Mouse (Mus musculus) testis, adult 2 months (tissue): ENCODE measurements around the gene Tceanc2. TPM values are rescaled to one million over a fixed set of nuclear protein-coding genes. Genes with fewer than 3 reads are reported as not detected.

Experiments used
- H3K27ac ChIP-seq: fragments of 200-500 bp; 2 replicates; pipeline ENCODE4 v1.5.1; 2012; ENCODE audit warnings: low read depth, low read length; ENCODE audit not compliant: control insufficient read depth, insufficient read depth
- H3K27me3 ChIP-seq: fragments of 200-500 bp; 2 replicates; pipeline ENCODE4 v1.6.1; 2012; ENCODE audit warnings: mild to moderate bottlenecking, low read length, moderate library complexity; ENCODE audit not compliant: control insufficient read depth, insufficient read depth
- H3K36me3 ChIP-seq: fragments of 200-500 bp; 2 replicates; pipeline ENCODE4 v1.6.1; 2012; ENCODE audit warnings: mild to moderate bottlenecking, low read length; ENCODE audit not compliant: control insufficient read depth, insufficient read depth
- H3K4me1 ChIP-seq: fragments of 200-500 bp; 2 replicates; pipeline ENCODE4 v1.6.1; 2012; ENCODE audit warnings: low read length; ENCODE audit not compliant: control insufficient read depth, insufficient read depth
- H3K4me3 ChIP-seq: fragments of 200-500 bp; 2 replicates; pipeline ENCODE4 v1.5.1; 2012; ENCODE audit warnings: low read depth, mild to moderate bottlenecking, low read length, moderate library complexity, mixed read lengths; ENCODE audit not compliant: control insufficient read depth
- CTCF ChIP-seq: fragments of 200-500 bp; IDR thresholded peaks from 2 replicates; pipeline ENCODE4 v1.5.1; 2012; ENCODE audit warnings: low read depth, mild to moderate bottlenecking, inconsistent platforms, low read length, moderate library complexity; ENCODE audit not compliant: control insufficient read depth, insufficient read depth, insufficient replicate concordance
- POLR2A ChIP-seq: fragments of 200-500 bp; IDR thresholded peaks from 2 replicates; pipeline ENCODE4 v1.6.1; 2012; ENCODE audit warnings: low read depth, mild to moderate bottlenecking, inconsistent platforms, low read length, moderate library complexity; ENCODE audit not compliant: control insufficient read depth
- polyA plus RNA-seq: library from polyadenylated mRNA; depleted of rRNA; stranded (reverse); fragments of >200 nt; gene quantifications from 2 replicates; pipeline ENCODE4 v1.2.3, GENCODE M21; 2012

Gene Tceanc2
- polyA plus RNA-seq, 1 experiment = 11.0 TPM

DNA sequence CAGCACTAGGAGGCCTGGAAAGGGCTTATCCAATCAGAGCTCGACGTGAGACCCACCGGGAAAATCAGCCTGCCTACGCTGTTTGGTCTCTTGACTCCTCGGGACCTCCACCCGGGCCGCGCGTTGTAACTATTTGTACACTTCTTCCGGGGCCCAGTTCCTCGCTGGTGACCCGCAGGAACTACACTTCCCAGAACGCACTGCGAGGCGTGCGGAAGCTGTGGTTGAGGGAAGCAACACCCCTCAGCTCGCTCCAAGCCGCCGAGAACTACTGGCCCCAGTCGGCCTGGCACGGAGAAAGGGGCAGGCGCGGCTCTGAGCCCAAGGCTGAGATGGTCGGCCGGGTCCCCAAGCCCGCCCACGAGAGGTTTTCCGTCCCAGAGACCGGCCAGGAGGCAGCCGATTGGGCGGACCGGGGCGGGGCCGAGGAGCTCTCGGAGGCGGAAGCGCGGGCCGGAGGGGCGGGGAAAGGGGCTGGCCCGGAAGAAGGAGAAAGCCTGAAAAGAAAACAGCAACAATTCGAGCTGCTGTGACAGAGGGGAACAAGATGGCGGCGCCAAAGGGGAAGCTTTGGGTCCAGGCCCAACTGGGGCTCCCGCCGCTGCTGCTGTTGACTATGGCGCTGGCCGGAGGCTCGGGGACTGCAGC lies 610 bp downstream of the Tceanc2 start, which contains the start of gene Tmem59:
TSS of gene Tmem59 (plus strand) at position 218 of the 648 bp plus-strand sequence.
- H3K36me3 ChIP-seq = peaks cover 2% of the 10 kb centered on the region
- TF ChIP-seq POLR2A (peak; percentile 80), CTCF (peak; percentile 12; the same call in 1 of the 2 replicates)
- H3K4me1 ChIP-seq = peaks cover 2% of the 10 kb centered on the region
- H3K27ac ChIP-seq = peak within 1 kb of the TSS; percentile 94
- H3K4me3 ChIP-seq = peak within 1 kb of the TSS; percentile 86
- H3K27me3 ChIP-seq = no peaks in the 10 kb centered on the region

DNA sequence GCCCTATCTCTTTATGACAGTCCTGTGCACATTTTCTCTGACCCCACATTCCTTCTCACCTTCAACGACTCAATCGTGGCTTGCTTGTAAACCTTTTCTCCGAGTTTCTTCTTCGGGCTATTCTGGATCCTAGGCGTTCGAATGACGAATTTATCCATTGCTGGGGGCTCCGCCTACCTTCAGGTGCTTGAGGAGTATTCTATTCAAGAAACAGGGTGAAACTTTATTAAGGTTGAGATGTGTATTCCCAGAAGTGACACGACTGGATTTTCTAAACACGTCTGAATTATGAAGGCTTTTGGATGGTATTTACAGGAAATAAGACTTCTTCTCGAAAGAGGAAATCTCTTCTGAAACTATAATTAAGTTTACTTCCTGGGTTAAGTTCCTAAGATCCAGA lies 1.4 kb downstream of the Tceanc2 start:
- TF ChIP-seq CTCF (no peak), POLR2A (no peak)
- peaks cover 2% of the 10 kb centered on the region for H3K36me3 ChIP-seq
- peak overlapping the region; percentile 86 for H3K4me3 ChIP-seq
- H3K27me3 ChIP-seq = no peaks in the 10 kb centered on the region
- H3K4me1 ChIP-seq = peaks cover 2% of the 10 kb centered on the region
- H3K27ac ChIP-seq = peak overlapping the region; percentile 94

DNA sequence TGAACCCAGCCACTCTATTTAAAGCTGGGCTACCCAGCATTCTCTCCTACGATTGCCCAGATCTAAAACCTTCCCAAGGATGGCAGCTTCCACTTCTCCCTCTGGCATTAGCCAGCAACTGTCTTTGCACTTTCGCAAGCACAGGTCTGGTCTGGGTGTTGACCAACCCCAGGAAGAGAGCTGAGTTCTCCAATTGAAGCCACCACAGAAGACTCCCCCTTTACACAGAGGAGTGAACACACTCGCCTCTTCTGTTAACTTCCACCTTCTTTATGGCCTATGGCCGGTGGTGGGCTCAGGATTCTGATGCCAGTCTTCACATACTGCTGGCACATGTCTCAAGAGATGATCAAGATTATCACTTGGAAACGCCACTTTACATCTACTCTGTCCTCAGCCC lies 11.1 kb downstream of the Tceanc2 start:
- no peaks in the 10 kb centered on the region for H3K27me3 ChIP-seq
- H3K4me3 ChIP-seq = no peak overlapping the region
- no peaks in the 10 kb centered on the region; the same call in 1 of the 2 replicates for H3K4me1 ChIP-seq
- no peak for TF ChIP-seq CTCF
- no peak overlapping the region for H3K27ac ChIP-seq
- H3K36me3 ChIP-seq = 0 out of 2 replicates have a peak, but pooled peaks cover 1% of the 10 kb centered on the region

DNA sequence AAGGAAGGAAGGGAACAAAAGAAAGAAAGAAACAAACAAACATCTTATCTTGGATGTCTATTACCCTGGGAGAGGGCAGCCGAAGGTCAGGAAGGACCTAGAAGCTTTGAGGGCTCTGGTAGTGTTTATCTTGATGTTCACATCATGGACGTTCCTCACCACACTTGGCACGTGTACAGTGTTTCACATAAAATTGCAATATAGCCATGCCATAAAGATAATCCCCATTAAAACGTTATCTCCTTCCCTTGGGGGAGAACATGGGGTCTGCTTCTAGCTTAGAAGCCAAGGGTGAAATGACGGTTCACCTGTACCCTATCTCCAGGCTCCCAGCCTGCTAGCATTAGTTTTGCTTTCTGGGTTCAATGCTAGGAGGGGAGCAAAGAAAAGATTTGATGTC lies 12.2 kb downstream of the Tceanc2 start:
- H3K27ac ChIP-seq = no peak overlapping the region
- no peak for TF ChIP-seq CTCF
- no peak for TF ChIP-seq POLR2A
- 0 out of 2 replicates have a peak, but pooled peaks cover 1% of the 10 kb centered on the region for H3K36me3 ChIP-seq
- no peak overlapping the region for H3K4me3 ChIP-seq
- no peaks in the 10 kb centered on the region for H3K27me3 ChIP-seq
- H3K4me1 ChIP-seq = no peaks in the 10 kb centered on the region; the same call in 1 of the 2 replicates

DNA sequence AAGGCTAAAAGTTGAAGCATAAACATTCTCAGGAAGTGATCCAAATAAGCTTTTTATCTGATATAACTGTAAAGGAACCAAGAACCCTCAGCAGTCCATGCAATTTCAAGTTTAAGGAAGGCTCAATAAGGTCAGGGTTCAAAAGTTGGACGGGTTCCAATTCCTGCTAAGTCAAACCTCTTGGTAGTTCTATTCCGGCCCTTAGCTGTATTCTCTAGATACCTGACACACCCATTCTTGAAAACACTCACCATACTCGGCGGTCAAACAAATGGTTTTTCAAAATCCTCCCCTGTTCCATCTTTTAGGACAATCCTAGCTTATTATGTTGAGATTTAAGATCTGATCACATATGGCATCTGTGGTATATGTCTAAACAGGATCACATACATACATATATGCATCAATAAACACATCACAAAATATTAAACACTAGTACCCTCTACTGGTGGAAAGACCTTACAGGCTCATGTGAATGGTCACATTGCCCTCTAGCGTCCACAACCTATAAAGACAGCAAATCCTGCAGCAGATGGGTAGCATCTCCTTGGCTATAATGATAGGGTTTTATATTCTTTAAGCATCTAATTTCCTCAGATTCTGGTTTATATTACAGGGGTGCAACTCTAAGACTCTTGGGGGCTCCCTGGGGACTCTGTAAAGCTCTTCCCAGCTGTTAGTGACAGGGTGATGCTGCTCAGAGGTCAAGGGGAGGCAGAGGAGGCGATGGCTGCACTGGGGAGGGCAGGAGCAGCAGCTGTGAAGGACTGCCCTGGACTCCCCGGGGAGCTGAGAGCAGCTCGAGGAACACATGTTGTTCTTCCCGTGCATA lies 14.9 kb downstream of the Tceanc2 start:
- H3K27ac ChIP-seq = no peak overlapping the region
- TF ChIP-seq CTCF = no peak; the same call in 1 of the 2 replicates
- TF ChIP-seq POLR2A = no peak
- H3K4me3 ChIP-seq = peak overlapping the region; percentile 23
- H3K27me3 ChIP-seq = no peaks in the 10 kb centered on the region
- 0 out of 2 replicates have a peak, but pooled peaks cover 1% of the 10 kb centered on the region for H3K36me3 ChIP-seq
- H3K4me1 ChIP-seq = no peaks in the 10 kb centered on the region; the same call in 1 of the 2 replicates

DNA sequence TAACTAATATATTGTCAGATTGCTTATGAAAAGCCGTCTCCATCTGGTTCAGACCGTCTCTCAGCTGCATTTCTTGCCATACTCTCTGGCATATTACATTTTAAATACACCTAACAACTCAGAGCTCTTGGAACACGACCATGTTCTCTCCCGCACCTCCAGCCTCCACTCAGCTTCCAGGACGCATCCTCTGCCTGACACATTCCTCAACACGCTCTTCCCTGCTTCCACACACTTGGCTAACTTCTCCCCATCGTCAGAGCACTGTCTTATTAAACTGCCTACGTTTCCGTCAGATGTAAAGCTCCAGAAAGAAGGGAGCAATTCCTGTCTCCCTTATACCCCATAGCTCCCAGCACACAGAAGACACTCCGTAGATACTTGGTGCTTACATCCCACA lies 15.6 kb downstream of the Tceanc2 start:
- no peaks in the 10 kb centered on the region; the same call in 1 of the 2 replicates for H3K4me1 ChIP-seq
- H3K27me3 ChIP-seq = no peaks in the 10 kb centered on the region
- H3K27ac ChIP-seq = no peak overlapping the region
- H3K36me3 ChIP-seq = 0 out of 2 replicates have a peak, but pooled peaks cover 1% of the 10 kb centered on the region
- H3K4me3 ChIP-seq = no peak overlapping the region
- no peak for TF ChIP-seq CTCF
- TF ChIP-seq POLR2A = no peak

DNA sequence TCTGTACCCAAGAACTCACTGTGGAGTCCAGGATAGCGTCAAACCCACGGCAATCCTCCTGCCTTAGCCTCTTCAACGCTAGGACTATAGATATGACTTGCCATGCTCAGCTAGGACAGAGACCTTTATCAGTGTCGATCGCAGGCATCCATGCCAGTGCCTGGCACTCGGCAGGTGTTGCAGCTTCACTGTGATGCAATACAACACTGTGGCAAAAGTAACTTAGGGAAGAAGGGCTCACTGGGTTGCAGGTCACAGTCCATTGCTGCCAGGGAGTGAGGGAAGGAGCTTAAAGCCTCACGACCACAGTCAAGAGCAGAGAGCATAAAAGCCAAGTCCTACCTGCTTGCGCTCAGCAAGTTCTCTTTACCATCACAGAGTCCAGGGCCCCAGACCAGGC lies 18.7 kb downstream of the Tceanc2 start:
- no peak overlapping the region for H3K4me3 ChIP-seq
- no peaks in the 10 kb centered on the region; the same call in 1 of the 2 replicates for H3K4me1 ChIP-seq
- H3K36me3 ChIP-seq = no peaks in the 10 kb centered on the region
- H3K27me3 ChIP-seq = no peaks in the 10 kb centered on the region
- H3K27ac ChIP-seq = no peak overlapping the region
- TF ChIP-seq CTCF (no peak), POLR2A (no peak)
